Mouse (Mus musculus) bone marrow, adult 2 months (tissue): ENCODE measurements around the gene Ndufb10.
"Not testable (repeated sequence)": the region's sequence is repeated elsewhere in the genome, so short reads cannot be mapped to it uniquely, and the experiment has no call there.

ENCODE experiments used
- CTCF ChIP-seq: fragments of 200-500 bp; IDR thresholded peaks from 2 replicates; pipeline ENCODE4 v1.5.1; 2011; ENCODE audit warnings: low read length, control low read depth; ENCODE audit not compliant: control insufficient read depth, insufficient read depth
- POLR2A ChIP-seq: fragments of 200-500 bp; IDR thresholded peaks from 2 replicates; pipeline ENCODE4 v1.6.1; 2011; ENCODE audit warnings: low read depth, mild to moderate bottlenecking, control low read depth, low read length, borderline replicate concordance; ENCODE audit not compliant: control insufficient read depth

DNA sequence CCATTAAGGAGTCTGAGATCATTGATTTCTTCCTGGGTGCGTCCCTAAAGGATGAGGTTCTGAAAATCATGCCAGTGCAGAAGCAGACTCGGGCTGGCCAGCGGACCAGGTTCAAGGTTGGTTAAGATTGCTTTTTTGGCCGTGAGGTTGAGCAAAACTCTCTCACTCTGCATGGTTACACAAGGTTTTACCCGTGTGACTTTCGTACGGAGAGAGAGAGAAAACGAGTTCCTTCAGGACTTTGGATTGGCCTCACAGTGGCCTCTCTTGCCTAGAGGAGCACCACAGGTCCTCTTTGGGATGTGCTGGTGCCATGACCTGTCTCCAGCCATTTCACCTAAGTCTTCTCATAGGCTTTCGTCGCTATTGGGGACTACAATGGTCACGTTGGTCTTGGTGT lies 3.7 kb downstream of the Ndufb10 start:
- not testable (repeated sequence) for TF ChIP-seq CTCF, POLR2A
